Mouse (Mus musculus) splenic B cell, adult 2 months (primary cell): ENCODE measurements around the gene Cfap54.

Source experiments
- DNase-seq: peaks from one replicate; pipeline ENCODE4 v3.0.0-alpha.2; 2011; ENCODE audit warnings: low read depth, low spot score
- H3K27me3 ChIP-seq: 2 replicates; pipeline ENCODE4 v1.6.1; 2012; ENCODE audit warnings: mild to moderate bottlenecking, low read length, moderate library complexity, mixed read lengths; ENCODE audit not compliant: control insufficient read depth, poor library complexity, insufficient read depth, severe bottlenecking
- H3K36me3 ChIP-seq: 2 replicates; pipeline ENCODE4 v1.6.1; 2012; ENCODE audit warnings: mild to moderate bottlenecking, low read length, moderate library complexity, mixed read lengths; ENCODE audit not compliant: control insufficient read depth, poor library complexity, insufficient read depth, severe bottlenecking

The Cfap54 gene

DNA sequence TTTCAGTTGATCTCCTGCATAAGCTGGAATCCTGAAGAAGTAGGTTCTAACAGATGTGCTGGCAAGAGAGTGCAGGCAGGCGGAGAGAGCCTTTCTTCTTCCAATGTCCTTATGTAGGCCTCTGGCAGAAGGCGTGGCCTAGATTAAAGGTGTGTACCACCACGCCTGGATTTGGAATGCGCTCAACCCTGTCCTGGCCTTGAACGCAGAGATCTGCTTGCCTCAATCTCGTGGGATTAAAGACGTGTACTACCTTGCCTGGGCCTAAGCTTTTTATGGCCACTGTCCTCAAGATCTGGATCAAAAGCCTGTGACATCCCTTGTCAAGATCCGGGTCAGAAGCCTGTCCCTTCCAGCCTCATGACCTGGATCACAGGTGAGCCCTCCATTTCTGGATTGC is 32.5 kb upstream of the Cfap54 start:
- no peak for DNase-seq
- no peaks in the 10 kb centered on the region for H3K36me3 ChIP-seq
- H3K27me3 ChIP-seq, result no peaks in the 10 kb centered on the region

GRCm38 (mm10) chr10:93112021-93112420 is 30.6 kb upstream of the Cfap54 start:
- H3K27me3 ChIP-seq, result no peaks in the 10 kb centered on the region
- DNase-seq, result no peak
- H3K36me3 ChIP-seq, result no peaks in the 10 kb centered on the region

DNA sequence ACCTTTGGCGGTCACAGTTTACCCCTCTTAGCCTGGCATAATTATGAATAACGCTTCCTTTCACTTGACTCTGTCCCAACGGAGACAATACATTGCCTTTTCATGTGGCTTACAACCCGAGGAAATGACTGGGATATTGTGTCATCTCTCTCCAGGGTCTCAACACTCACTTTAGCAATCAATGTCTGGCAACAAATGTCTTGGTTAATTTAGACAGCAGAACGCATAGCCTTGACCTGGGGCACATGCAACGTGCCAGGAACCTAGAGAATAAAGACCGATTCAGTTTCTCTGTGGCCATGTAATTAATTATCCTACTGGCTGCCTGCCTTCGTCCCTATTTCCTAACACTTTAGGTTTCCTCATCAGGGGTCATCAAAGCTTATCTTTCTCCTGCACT is 30.0 kb upstream of the Cfap54 start:
- no peaks in the 10 kb centered on the region for H3K27me3 ChIP-seq
- no peaks in the 10 kb centered on the region for H3K36me3 ChIP-seq
- no peak for DNase-seq

DNA sequence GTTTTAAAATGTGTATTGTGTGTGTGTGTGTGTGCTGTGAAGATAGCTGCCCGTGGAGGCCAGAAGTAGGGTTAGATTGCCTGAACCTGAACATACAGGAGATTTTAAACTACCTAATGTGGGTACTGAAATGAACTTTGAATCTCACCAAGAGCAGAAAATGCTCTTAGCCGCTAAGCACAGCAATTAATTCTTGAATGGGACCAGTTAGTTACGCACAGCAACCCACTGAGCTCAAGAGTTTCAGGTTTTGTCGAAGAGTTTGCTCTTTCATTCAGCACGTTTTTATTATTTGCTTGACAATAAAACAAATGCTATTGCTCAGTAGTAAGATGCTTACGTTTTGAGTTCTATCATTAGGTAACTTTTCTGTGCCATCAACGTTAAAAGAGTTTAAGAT is 23.9 kb upstream of the Cfap54 start:
- no peaks in the 10 kb centered on the region for H3K36me3 ChIP-seq
- no peaks in the 10 kb centered on the region for H3K27me3 ChIP-seq
- no peak for DNase-seq

DNA sequence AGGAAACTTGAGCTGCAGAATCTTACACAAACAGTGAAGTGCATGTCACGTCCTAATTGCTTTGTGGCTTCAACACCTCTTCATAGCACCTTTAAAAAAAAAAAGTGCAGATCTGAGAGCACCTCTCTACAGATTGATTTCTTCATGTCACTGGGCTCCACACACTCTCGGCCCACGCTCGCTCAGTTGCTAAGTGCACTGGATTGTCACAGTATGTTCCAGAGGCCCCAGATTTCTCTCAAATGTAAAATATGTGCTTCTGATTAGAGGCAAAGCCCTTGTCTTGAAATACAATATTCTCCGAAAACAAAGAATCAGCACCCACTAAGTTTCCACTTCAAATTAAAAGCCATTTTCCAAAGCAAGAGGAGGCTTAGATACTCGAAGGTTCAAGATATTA is 22.9 kb upstream of the Cfap54 start:
- Histone ChIP-seq H3K27me3 (no peaks in the 10 kb centered on the region), H3K36me3 (no peaks in the 10 kb centered on the region)
- DNase-seq, result no peak

DNA sequence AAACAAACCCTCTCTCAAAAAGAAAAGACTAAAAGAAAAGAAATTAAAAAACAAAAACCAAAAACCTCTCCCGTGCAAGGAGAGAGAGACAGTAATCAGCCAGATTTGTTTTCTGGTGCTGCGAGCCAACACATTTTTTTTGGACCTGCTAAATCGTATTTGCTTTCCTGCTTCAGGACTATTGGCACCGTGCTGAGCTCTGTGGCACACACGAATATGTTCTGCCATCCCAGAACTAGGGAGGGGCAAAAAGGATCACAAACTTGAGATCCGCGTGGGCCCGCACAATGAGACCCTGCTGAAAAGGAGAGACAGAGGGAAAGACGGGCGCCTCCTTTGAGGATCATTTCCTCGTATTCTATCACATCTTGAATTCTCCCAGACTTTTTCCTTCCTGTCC is 22.3 kb upstream of the Cfap54 start:
- no peak for DNase-seq
- Histone ChIP-seq H3K27me3 (no peaks in the 10 kb centered on the region), H3K36me3 (no peaks in the 10 kb centered on the region)

- no peaks in the 10 kb centered on the region for H3K36me3 ChIP-seq
- no peaks in the 10 kb centered on the region for H3K27me3 ChIP-seq
- no peak for DNase-seq
Measured at GRCm38 (mm10) chr10:93102321-93102720, 20.9 kb upstream of the Cfap54 start.

DNA sequence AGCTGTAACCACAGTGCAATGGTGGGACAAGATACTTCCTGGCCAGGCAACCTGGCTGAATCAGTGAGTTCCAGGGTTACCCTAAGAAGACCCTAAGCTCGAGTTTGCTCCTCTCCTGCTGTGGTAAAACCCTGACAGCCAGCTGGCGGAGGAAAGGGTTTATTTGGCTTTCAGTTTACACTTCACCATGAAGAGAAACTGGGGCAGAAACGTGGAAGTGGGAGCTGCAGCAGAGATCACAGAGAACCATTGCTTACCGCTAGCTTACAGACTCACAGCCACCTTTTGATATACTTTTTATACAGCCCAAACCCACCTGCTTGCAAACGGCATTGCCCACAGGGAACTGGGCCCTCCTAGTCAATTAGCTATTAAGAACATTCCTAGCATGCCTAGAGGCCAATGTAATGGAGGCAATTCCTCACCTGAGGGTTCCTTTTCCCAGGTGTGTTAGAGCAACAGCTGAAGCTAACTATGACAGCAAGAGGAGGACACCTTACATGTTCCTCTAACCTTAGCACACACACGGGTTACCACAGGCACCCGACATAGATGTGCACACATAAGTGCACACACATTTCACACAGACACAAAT is 16.9 kb upstream of the Cfap54 start:
- Histone ChIP-seq H3K36me3 (no peaks in the 10 kb centered on the region), H3K27me3 (no peaks in the 10 kb centered on the region)
- DNase-seq, result no peak

DNA sequence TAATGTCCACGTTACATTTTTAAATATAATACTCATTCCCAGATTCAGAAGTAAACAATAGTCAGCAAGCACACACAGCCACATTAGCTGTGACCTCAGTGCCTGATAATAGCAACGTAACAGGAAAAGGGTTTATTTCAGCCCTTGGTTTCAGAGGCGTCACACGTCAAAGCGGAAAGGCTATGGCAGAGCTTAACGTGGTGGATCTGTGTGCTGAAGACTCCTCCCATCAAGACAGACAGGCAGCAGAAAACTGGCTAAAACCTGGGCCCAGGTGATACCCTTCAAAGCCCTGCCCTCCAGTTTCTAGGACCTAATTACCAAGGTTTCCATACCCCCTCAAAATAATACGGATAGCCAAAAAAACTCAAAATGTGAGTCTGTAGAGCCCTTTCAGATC is 16.0 kb upstream of the Cfap54 start:
- no peak for DNase-seq
- Histone ChIP-seq H3K36me3 (no peaks in the 10 kb centered on the region), H3K27me3 (no peaks in the 10 kb centered on the region)

GRCm38 (mm10) chr10:93095827-93096226 is 14.4 kb upstream of the Cfap54 start:
- no peaks in the 10 kb centered on the region for H3K36me3 ChIP-seq
- no peaks in the 10 kb centered on the region for H3K27me3 ChIP-seq
- no peak for DNase-seq

DNA sequence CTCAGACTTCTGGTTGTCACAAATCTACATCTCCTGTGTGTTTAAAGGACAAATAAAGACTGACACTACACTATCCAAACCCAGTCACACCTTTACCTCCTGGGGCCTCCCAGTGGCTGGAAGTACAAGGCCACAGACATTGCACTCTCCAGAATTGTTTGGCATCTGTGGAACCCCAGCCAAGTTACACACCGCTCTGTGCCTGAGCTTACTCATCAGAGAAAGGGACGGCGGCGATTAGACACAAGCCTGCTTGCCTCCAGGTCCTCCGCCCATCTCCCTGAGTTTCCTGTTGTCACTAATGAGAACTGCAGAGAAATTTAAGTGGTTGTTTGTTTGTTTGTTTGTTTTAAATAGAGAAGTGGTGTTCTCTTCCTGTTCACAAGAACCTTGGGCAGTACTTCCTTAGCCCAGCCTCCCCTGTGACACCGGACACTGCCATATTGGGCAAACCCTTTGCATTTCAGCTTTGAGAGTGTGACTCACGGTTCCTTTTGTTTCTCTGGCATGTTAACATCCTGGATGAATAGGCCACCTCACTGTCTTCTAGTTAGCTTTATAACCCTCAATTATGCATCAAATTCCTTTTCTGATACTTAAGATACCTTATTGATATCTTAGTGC is 13.7 kb upstream of the Cfap54 start:
- no peaks in the 10 kb centered on the region for H3K36me3 ChIP-seq

GRCm38 (mm10) chr10:93091928-93092327 is 10.5 kb upstream of the Cfap54 start:
- DNase-seq, result no peak
- H3K36me3 ChIP-seq, result no peaks in the 10 kb centered on the region
- no peaks in the 10 kb centered on the region for H3K27me3 ChIP-seq

More for the DNA sequence above, 13.7 kb upstream of the Cfap54 start:
- H3K27me3 ChIP-seq, result no peaks in the 10 kb centered on the region
- DNase-seq, result no peak

DNA sequence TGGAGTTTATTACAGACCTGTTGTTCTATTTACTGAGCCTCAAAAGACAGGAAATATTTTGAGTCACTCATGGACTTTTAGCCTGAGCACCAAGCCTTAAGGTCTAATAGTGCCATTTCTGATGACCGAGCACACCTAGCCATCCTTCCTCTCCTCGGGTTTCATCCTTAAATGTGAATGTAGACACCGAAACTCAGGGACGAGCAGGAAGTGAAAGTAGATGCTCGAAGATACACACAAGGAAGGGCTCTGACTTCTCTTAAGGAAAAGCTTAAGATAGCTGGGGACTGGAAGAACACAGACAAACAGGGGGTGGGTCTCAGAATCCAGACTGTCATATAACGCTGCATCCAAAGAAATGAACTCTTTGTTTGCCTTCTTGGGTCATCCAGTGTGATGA is 8.8 kb upstream of the Cfap54 start:
- no peak for DNase-seq
- no peaks in the 10 kb centered on the region for H3K36me3 ChIP-seq
- H3K27me3 ChIP-seq, result no peaks in the 10 kb centered on the region

DNA sequence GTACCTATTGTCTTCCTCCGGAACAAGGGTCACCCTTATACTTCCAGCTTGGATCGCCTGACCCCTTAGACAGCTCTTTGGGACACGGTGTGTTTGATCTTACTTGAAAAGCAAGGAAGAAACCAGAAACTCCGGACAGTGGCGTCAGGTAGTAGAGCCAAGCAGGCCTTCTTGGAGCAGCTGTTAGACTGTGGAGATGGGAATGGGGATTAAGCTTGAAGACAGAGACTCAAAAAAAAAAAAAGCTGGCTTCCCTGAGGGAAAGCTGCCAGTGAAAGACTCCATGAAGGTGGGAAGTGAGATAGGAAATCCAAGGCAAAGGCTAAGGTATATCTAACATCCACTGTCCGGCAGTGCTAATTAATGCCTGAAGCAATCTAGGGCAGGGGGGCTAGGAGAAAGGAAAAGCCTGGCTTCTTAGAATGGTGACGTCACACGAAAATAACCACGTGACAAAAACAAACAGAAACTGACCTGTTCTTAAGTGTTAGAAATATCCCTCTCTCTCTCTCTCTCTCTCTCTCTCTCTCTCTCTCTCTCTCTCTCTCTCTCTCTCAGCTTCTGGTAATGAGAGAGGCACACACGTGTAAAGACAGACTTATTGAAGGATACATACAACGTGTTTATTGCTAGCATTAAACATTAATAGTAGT is 7.1 kb upstream of the Cfap54 start:
- no peaks in the 10 kb centered on the region for H3K36me3 ChIP-seq
- no peaks in the 10 kb centered on the region for H3K27me3 ChIP-seq
- DNase-seq, result no peak

DNA sequence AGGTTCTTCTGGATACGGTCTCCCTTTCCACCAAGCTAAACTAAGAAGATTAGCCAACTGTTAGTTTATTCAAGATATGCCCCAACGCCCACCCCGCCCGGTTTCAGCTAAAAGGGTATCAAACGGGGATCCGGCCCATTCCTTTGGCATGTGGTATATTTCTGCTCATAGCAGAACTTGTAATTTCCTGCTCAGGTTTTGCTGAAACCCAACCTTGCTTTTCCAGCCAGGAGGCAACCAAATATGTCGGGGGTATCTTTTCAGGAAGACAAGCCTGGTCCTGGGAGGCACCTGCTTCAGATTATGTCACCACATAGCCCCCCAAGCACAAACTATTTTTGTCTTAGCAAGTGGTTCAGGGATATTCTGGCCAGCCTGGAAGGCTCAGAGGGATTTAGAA is 6.1 kb upstream of the Cfap54 start:
- Histone ChIP-seq H3K36me3 (no peaks in the 10 kb centered on the region), H3K27me3 (no peaks in the 10 kb centered on the region)
- DNase-seq, result no peak

- DNase-seq, result no peak
Measured at GRCm38 (mm10) chr10:93083963-93084340, 2.5 kb upstream of the Cfap54 start.

More at GRCm38 (mm10) chr10:93083963-93084340, 2.5 kb upstream of the Cfap54 start:
- Histone ChIP-seq H3K36me3 (no peaks in the 10 kb centered on the region), H3K27me3 (no peaks in the 10 kb centered on the region)
